Mouse (Mus musculus) lung, adult 2 months (tissue): ENCODE data around the gene Cdrt4.

Experiments
- CTCF ChIP-seq: fragments of 200-500 bp; IDR thresholded peaks from 2 replicates; pipeline ENCODE4 v1.5.1; 2011; ENCODE audit warnings: mild to moderate bottlenecking, low read length, control low read depth; ENCODE audit not compliant: insufficient read depth
- POLR2A ChIP-seq: fragments of 200-500 bp; IDR thresholded peaks from 2 replicates; pipeline ENCODE4 v1.6.1; 2011; ENCODE audit warnings: low read depth, mild to moderate bottlenecking, control low read depth, low read length, borderline replicate concordance; ENCODE audit errors: extremely low read depth

DNA sequence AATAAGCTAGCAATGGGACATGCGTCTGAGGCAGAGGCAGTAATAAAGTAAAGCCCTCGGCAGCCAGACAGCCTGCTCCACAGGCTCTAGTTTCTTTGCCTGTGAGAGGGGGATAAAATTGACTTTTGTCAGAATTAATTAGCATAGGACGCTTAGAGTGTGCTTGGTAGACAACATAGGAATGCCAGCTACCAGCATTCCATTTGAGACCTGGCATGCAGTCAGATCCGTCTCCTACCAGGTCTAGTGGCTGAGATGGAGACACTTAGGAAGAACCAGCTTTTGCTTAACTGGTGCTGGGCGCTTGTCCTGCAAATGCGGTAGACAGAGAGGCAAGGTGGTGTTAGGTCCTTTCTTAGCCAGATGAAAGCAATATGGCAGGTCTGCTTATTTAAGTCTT is 27.9 kb downstream of the Cdrt4 start:
- TF ChIP-seq CTCF (no peak), POLR2A (no peak)
